Mouse (Mus musculus): ENCODE data around the gene Chrnb1. TPM values are rescaled to one million over a fixed set of nuclear protein-coding genes. Genes with fewer than 3 reads are reported as not detected.

Gene Chrnb1
- 3.2 and 3.4 TPM in 2 replicates for polyA plus RNA-seq (2015; fragmentation: Nextera tagmentation; extraction: Ambion mirVana)

GRCm38 (mm10) chr11:69795168-69795982 is at the start of gene Chrnb1:
Gene Chrnb1, minus strand, starts transcription at chr11:69795943.
- DNase-seq (ENCODE audit: low spot score), result peak; percentile 93

DNA sequence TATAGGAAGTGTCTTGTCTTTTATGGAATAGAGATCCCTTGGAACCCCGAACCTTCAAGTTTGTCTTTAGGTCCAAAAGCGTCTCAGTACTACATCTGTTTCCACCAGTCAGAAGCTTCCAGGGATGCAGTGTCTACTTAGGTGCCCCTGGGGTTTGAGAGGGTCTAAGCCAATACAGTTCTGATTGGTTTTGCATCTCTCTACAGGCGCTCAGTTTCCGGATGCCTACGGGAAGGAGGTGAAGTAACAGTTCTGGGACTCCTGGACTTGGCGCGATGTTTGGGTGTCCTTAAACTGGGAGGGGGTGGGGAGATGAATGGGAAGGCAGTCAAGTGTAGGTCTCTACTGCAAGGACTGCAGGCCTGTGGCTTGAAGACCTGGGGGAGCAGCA is 43.0 kb upstream of the Chrnb1 start:
- DNase-seq (ENCODE audit: low spot score), result no peak

DNA sequence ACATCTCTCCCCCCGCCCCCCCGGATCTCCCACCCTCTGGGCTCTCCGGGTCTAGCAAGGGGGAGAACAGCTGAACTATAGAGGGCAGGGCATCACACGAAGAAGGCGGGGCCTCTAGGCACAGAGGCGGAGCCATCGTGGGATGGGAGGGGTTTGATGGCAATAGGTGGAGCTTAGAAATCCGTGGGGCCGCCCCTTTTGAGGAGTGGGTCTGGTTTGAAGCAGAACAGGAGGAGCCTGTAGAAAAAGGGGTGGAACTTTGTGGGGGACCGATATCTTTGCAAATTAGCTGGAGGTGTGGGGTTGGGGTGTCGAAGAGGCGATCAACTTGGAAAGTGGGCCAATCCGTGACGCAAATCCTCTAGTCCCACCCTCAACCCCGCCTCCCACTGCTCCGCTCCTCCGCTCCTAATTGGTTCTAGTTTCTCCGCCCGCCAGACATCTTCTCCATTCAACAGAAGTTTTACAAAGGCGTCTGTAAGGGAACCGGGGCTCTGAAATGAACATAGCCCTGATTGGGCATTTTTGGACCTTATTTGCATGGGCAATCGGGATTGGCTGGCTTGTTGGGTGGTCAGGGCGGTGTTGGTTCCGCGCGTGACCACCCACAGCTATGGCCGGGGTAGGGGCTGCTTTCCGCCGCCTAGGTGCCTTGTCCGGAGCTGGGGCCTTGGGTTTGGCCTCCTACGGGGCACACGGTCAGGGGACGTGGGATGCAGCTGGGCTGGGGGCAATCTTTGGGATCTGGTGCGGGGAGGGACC is 42.4 kb upstream of the Chrnb1 start, which contains the start of gene Tmem256:
Tmem256 (plus strand) TSS at position 563 of the 762 bp plus-strand sequence.
- peak; percentile 96 for DNase-seq (ENCODE audit: low spot score)

DNA sequence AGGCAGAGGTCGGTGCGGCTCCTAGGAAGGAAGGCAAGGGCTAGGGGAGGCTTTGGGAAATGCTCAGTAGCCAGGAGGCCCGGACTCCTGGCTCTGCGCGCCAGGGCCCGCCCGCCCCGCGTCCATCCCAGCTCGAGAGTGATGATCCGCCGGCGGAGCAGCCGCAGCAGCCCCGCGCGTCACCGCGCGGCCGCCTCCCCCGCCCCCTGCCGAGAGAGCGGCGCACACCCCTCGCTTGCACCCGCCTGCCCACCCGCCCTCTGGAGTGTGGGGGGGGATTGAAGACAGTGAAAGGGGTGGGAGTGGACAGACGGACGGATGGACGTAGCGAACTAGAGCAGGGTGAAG is 41.8 kb upstream of the Chrnb1 start, which contains the start of gene Nlgn2:
Nlgn2 (minus strand) TSS at position 181 of the 348 bp plus-strand sequence.
- DNase-seq (ENCODE audit: low spot score), result no peak

- DNase-seq (ENCODE audit: low spot score), result no peak
Measured at GRCm38 (mm10) chr11:69836703-69837576, 41.2 kb upstream of the Chrnb1 start.

GRCm38 (mm10) chr11:69835966-69836335 is 40.2 kb upstream of the Chrnb1 start:
- DNase-seq (ENCODE audit: low spot score), result no peak

GRCm38 (mm10) chr11:69835326-69835965 is 39.7 kb upstream of the Chrnb1 start:
- no peak for DNase-seq (ENCODE audit: low spot score)

- peak; percentile 65 for DNase-seq (ENCODE audit: low spot score)
Measured at GRCm38 (mm10) chr11:69834001-69834549, 38.3 kb upstream of the Chrnb1 start.

DNA sequence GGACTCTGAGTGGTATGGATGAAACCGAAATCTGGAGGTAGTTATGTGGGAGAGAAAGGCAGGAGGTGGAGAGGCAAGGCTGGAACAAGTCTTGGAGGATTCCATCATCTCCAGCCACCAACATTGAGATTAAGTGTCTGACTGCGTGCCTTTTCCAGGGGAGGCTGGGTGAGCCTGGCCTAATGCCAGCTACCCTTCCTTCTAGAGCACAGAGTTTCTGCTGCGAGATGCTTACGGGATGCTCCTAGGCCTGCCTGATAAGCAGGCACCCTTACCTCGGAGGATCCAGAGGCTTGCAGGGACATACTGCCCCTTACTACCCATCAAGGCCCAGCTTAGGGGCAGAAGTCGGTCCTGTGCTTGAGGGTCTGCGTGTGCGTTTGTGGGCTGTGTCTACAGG is 37.8 kb upstream of the Chrnb1 start:
- no peak for DNase-seq (ENCODE audit: low spot score)

GRCm38 (mm10) chr11:69828832-69829231 is 33.1 kb upstream of the Chrnb1 start:
- DNase-seq (ENCODE audit: low spot score), result no peak

- no peak for DNase-seq (ENCODE audit: low spot score)
Measured at GRCm38 (mm10) chr11:69823456-69823855, 27.7 kb upstream of the Chrnb1 start.

GRCm38 (mm10) chr11:69822080-69822479 is 26.3 kb upstream of the Chrnb1 start, which contains the start of gene Spem1:
Gene Spem1, minus strand, starts transcription at chr11:69822180.
- no peak for DNase-seq (ENCODE audit: low spot score)

- no peak for DNase-seq (ENCODE audit: low spot score)
Measured at GRCm38 (mm10) chr11:69818871-69819270, 23.1 kb upstream of the Chrnb1 start.

GRCm38 (mm10) chr11:69818365-69818764 is 22.6 kb upstream of the Chrnb1 start, which contains the start of gene Spem2:
Gene Spem2, minus strand, starts transcription at chr11:69818465.
- no peak for DNase-seq (ENCODE audit: low spot score)

DNA sequence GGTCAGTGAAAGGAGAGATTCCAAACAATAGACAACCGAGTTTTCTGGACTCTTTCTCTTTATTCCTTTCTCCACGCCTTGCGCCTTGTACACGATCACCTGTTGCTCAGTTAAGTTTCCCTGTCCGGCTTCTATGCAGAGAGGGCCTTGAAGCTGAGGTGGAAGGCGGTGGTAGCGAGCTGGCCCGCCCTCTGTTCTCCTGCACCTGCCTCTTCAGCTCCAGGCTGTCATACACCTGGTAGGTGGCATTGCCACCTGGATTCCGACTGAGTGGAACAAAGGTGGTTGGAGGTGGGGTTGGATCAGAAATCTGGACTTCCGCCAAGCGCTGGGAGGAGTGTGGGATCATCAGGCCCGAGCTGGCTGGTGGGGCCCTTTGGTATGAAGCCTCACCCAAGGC is 20.8 kb upstream of the Chrnb1 start:
- DNase-seq (ENCODE audit: low spot score), result no peak

- no peak for DNase-seq (ENCODE audit: low spot score)
Measured at GRCm38 (mm10) chr11:69815155-69815554, 19.4 kb upstream of the Chrnb1 start, which contains the start of gene Gm39566. Gene Gm39566, minus strand, starts transcription at chr11:69815298.

GRCm38 (mm10) chr11:69810280-69810679 is 14.5 kb upstream of the Chrnb1 start:
- no peak for DNase-seq (ENCODE audit: low spot score)

- DNase-seq (ENCODE audit: low spot score), result no peak
Measured at GRCm38 (mm10) chr11:69807641-69808040, 11.9 kb upstream of the Chrnb1 start.

DNA sequence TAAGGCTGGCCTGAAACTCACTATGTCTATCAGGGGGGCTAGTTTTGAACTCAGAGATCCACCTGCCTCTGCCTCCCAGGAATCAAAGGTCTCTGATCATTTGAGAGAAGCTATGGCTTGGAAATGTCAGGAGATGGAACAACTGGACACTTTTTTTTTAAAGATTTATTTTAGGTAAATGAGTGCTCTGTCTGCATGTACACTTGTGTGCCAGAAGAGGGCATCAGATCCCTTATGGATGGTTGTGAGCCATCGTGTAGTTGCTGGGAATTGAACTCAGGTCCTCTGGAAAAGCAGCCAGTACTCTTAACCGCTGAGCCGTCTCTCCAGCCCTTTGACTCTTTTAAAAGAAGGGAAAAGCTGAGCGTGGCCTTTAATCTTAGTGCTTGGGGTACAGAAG is 10.6 kb upstream of the Chrnb1 start:
- DNase-seq (ENCODE audit: low spot score), result no peak
